Mouse (Mus musculus): Measurements from ENCODE around the gene Leng8. TPM values are rescaled to one million over a fixed set of nuclear protein-coding genes. Genes with fewer than 3 reads are reported as not detected.
A peak's percentile ranks its signal among the peaks of the same experiment; 100 is the strongest.

Leng8 gene
- total RNA-seq, 1 experiment = 77.2 TPM

- Histone ChIP-seq H3K4me3 (ENCODE audit: insufficient read depth in 1 of 2, low read depth in 1 of 2, low read length in 2 of 2, poor library complexity in 1 of 2, severe bottlenecking in 1 of 2) (no peak overlapping the region), H3K36me3 (ENCODE audit: control insufficient read depth, insufficient read depth, low read length, poor library complexity, severe bottlenecking) (no peaks in the 10 kb centered on the region), H3K9me3 (ENCODE audit: control insufficient read depth, insufficient read depth, low read depth, low read length) (no peaks in the 10 kb centered on the region), H3K27ac (ENCODE audit: insufficient read depth, low read depth, low read length, poor library complexity, severe bottlenecking) (no peak overlapping the region), H3K9ac (ENCODE audit: insufficient read depth, low read depth, low read length, poor library complexity, severe bottlenecking) (no peak overlapping the region), H3K4me1 (ENCODE audit: control insufficient read depth in 2 of 2, insufficient read depth in 2 of 2, low read length in 2 of 2, poor library complexity in 1 of 2) (no peaks in the 10 kb centered on the region)
- in situ Hi-C loops (cut with MboI; ENCODE audit: low sequenced_read_pairs in 2 of 2, unreplicated experiment in 2 of 2) = no loop called here
- no peak for DNase-seq (ENCODE audit: low read depth, low spot score)
- TF ChIP-seq MAFK (IDR thresholded peaks at IDR 0.05; ENCODE audit: insufficient read depth, low read depth, low read length) = peak; percentile 56; the same call in 1 of the 2 replicates
- no peak for TF ChIP-seq HCFC1 (IDR thresholded peaks at IDR 0.05; ENCODE audit: borderline replicate concordance, insufficient read depth, low read length)
- TF ChIP-seq ZC3H11A (IDR thresholded peaks at IDR 0.05; ENCODE audit: borderline replicate concordance, low read depth, low read length) = no peak
- TF ChIP-seq CHD2 (IDR thresholded peaks at IDR 0.05; ENCODE audit: low read depth, low read length) = no peak
Observed at GRCm38 (mm10) chr7:4178438-4178837, 41.6 kb downstream of the Leng8 start.

Other genes starting within 250 kb of the Leng8 start
- gene Gm14548, start 238.9 kb upstream of the Leng8 start, total RNA-seq (2012; rRNA removed) = not detected in 2 replicates
- not detected in 2 replicates for gene Lilra6, start 221.5 kb upstream of the Leng8 start, total RNA-seq (2012; rRNA removed)
- gene Lair1, start 73.8 kb upstream of the Leng8 start, total RNA-seq (2012; rRNA removed) = 0.18 and 0.26 TPM in 2 replicates
- 11.9 and 21.0 TPM in 2 replicates for gene Ttyh1, start 17.6 kb upstream of the Leng8 start, total RNA-seq (2012; rRNA removed)
- 0.79 and 1.0 TPM in 2 replicates for gene Leng9, start 13.3 kb downstream of the Leng8 start, total RNA-seq (2012; rRNA removed)
- gene Cdc42ep5, start 27.8 kb downstream of the Leng8 start, total RNA-seq (2012; rRNA removed) = 13.3 and 17.2 TPM in 2 replicates
- gene Lilra5, start 100.7 kb downstream of the Leng8 start, total RNA-seq (2012; rRNA removed) = not detected in 2 replicates
- gene Ncr1, start 200.7 kb downstream of the Leng8 start, total RNA-seq (2012; rRNA removed) = not detected in 2 replicates

Data from ES-E14 (cell line).